Mouse (Mus musculus) testis, adult 2 months (tissue): Measurements from ENCODE around the gene Nfatc3.

Source experiments
- CTCF ChIP-seq: fragments of 200-500 bp; IDR thresholded peaks from 2 replicates; pipeline ENCODE4 v1.5.1; 2012; ENCODE audit warnings: low read depth, mild to moderate bottlenecking, inconsistent platforms, low read length, moderate library complexity; ENCODE audit not compliant: control insufficient read depth, insufficient read depth, insufficient replicate concordance
- POLR2A ChIP-seq: fragments of 200-500 bp; IDR thresholded peaks from 2 replicates; pipeline ENCODE4 v1.6.1; 2012; ENCODE audit warnings: low read depth, mild to moderate bottlenecking, inconsistent platforms, low read length, moderate library complexity; ENCODE audit not compliant: control insufficient read depth

DNA sequence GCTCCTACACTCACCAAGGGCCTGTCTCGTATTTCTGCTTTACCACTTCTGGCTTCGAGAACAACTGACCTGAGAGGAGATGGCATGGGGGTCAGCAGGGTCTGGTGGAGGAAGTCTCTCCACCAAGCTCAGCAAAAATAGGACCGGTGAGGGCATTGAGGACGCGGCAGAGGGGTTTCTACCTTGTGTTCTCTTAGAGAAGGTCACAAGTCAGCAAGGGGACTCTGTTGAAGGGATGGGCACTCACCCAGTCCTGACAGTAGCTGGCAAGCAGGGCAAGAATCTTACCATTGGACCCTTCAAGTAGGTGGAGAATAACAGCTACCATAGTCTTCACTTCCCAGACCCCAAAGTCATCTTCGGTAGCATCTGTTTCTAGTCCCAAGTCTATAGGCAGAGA is 75.3 kb downstream of the Nfatc3 start:
- TF ChIP-seq CTCF: no peak
- no peak for TF ChIP-seq POLR2A
